Mouse (Mus musculus) cortical plate, adult 2 months (tissue): ENCODE data around the gene Ccdc149.

Experiments
- CTCF ChIP-seq: fragments of 200-500 bp; IDR thresholded peaks from 2 replicates; pipeline ENCODE4 v1.5.1; 2011; ENCODE audit warnings: mild to moderate bottlenecking, control low read depth, low read length; ENCODE audit not compliant: insufficient read depth; ENCODE audit errors: extremely low read depth
- POLR2A ChIP-seq: fragments of 200-500 bp; IDR thresholded peaks from 2 replicates; pipeline ENCODE4 v1.6.1; 2011; ENCODE audit warnings: mild to moderate bottlenecking, low read length, control low read depth; ENCODE audit not compliant: insufficient read depth; ENCODE audit errors: extremely low read depth

- TF ChIP-seq CTCF = no peak
- no peak for TF ChIP-seq POLR2A
These were observed 14.2 kb downstream of the Ccdc149 start for GRCm38 (mm10) chr5:52457154-52457553.
